Mouse (Mus musculus) limb, embryonic 12.5 days (tissue): ENCODE data around the gene Letmd1. TPM values are rescaled to one million over a fixed set of nuclear protein-coding genes. Genes with fewer than 3 reads are reported as not detected.
A peak's percentile ranks its signal among the peaks of the same experiment; 100 is the strongest.

Source experiments
- ATAC-seq: fragments of 200-750 bp; cut with Nextera tagmentation; 2 replicates; pipeline ENCODE4 v1.8.0; 2017; ENCODE audit warnings: low read depth, moderate TSS enrichment; ENCODE audit not compliant: insufficient number of reproducible peaks, insufficient read depth, low FRiP score, low TSS enrichment
- H3K27ac ChIP-seq: fragments of 300-500 bp; sonication (generic); 2 replicates; pipeline ENCODE4 v1.5.1; 2016; ENCODE audit warnings: mild to moderate bottlenecking, moderate library complexity
- H3K27me3 ChIP-seq: fragments of 300-500 bp; sonication (generic); 2 replicates; pipeline ENCODE4 v1.6.1; 2016; ENCODE audit warnings: mild to moderate bottlenecking, moderate library complexity
- H3K36me3 ChIP-seq: fragments of 300-500 bp; sonication (generic); 2 replicates; pipeline ENCODE4 v1.6.1; 2016; ENCODE audit warnings: mild to moderate bottlenecking, moderate library complexity
- H3K4me1 ChIP-seq: fragments of 300-500 bp; sonication (generic); replicated peaks from 2 replicates; pipeline ENCODE4 v1.6.1; 2016
- H3K4me2 ChIP-seq: fragments of 300-500 bp; sonication (generic); 2 replicates; pipeline ENCODE4 v1.6.1; 2016; ENCODE audit warnings: mild to moderate bottlenecking, moderate library complexity
- H3K4me3 ChIP-seq: fragments of 300-500 bp; sonication (generic); replicated peaks from 2 replicates; pipeline ENCODE4 v1.5.1; 2016; ENCODE audit warnings: mild to moderate bottlenecking
- H3K9ac ChIP-seq: fragments of 300-500 bp; sonication (generic); replicated peaks from 2 replicates; pipeline ENCODE4 v1.6.1; 2016; ENCODE audit warnings: mild to moderate bottlenecking, moderate library complexity
- H3K9me3 ChIP-seq: fragments of 300-500 bp; sonication (generic); 2 replicates; pipeline ENCODE4 v1.6.1; 2016; ENCODE audit warnings: mild to moderate bottlenecking, moderate library complexity
- WGBS: fragments of 180-500 bp; shearing (Covaris S2); methylation state at CpG from one replicate; pipeline ENCODE4 v1.1.7; 2016; 5-methylcytosine and 5-hydroxymethylcytosine counted together
- polyA plus RNA-seq: library from polyadenylated mRNA; unstranded; fragments of >200 nt; fragmentation: Nextera tagmentation; extraction: Ambion mirVana; gene quantifications from 2 replicates; pipeline ENCODE4 v1.2.1, GENCODE M21; 2016

Gene Letmd1
- polyA plus RNA-seq, 1 experiment from 2014 or later: 29.3 TPM

GRCm38 (mm10) chr15:100428296-100428905, 40.4 kb upstream of the Letmd1 start:
- H3K27ac ChIP-seq: no peak overlapping the region
- H3K27me3 ChIP-seq: peaks cover 8% of the 10 kb centered on the region
- no peaks in the 10 kb centered on the region for H3K36me3 ChIP-seq
- no peak overlapping the region for H3K4me3 ChIP-seq
- 57% methylated on average over 13 of the region's 13 CpGs for WGBS
- 0 out of 2 replicates have a peak, but pooled peaks cover 5% of the 10 kb centered on the region for H3K9me3 ChIP-seq
- ATAC-seq: no peak
- no peak overlapping the region for H3K9ac ChIP-seq
- peaks cover 15% of the 10 kb centered on the region for H3K4me1 ChIP-seq
- no peak overlapping the region for H3K4me2 ChIP-seq

GRCm38 (mm10) chr15:100429959-100430565, 38.8 kb upstream of the Letmd1 start:
- Histone ChIP-seq H3K4me3 (no peak overlapping the region), H3K4me2 (no peak overlapping the region), H3K9ac (no peak overlapping the region), H3K27ac (no peak overlapping the region), H3K9me3 (0 out of 2 replicates have a peak, but pooled peaks cover 5% of the 10 kb centered on the region), H3K4me1 (no peaks in the 10 kb centered on the region), H3K36me3 (no peaks in the 10 kb centered on the region), H3K27me3 (no peaks in the 10 kb centered on the region; the same call in 1 of the 2 replicates)
- ATAC-seq: no peak
- 73% methylated on average over 11 of the region's 11 CpGs for WGBS

- Histone ChIP-seq H3K4me2 (no peak overlapping the region), H3K9ac (no peak overlapping the region), H3K36me3 (no peaks in the 10 kb centered on the region), H3K4me1 (no peaks in the 10 kb centered on the region), H3K9me3 (no peaks in the 10 kb centered on the region), H3K27me3 (no peaks in the 10 kb centered on the region), H3K27ac (no peak overlapping the region), H3K4me3 (no peak overlapping the region)
- no peak for ATAC-seq
- 64% methylated on average over 4 of the region's 4 CpGs for WGBS
These were observed 35.6 kb upstream of the Letmd1 start for GRCm38 (mm10) chr15:100433234-100433633.

GRCm38 (mm10) chr15:100436112-100436511, 32.7 kb upstream of the Letmd1 start:
- no peak for ATAC-seq
- H3K27me3 ChIP-seq: no peaks in the 10 kb centered on the region
- no peaks in the 10 kb centered on the region for H3K9me3 ChIP-seq
- H3K4me1 ChIP-seq: no peaks in the 10 kb centered on the region
- no peaks in the 10 kb centered on the region for H3K36me3 ChIP-seq
- no peak overlapping the region for H3K4me3 ChIP-seq
- no peak overlapping the region for H3K4me2 ChIP-seq
- H3K27ac ChIP-seq: no peak overlapping the region
- H3K9ac ChIP-seq: no peak overlapping the region
- 92% methylated on average over 4 of the region's 4 CpGs for WGBS

- Histone ChIP-seq H3K9me3 (no peaks in the 10 kb centered on the region), H3K4me1 (no peaks in the 10 kb centered on the region), H3K4me2 (no peak overlapping the region), H3K27me3 (no peaks in the 10 kb centered on the region), H3K27ac (no peak overlapping the region), H3K36me3 (no peaks in the 10 kb centered on the region), H3K4me3 (no peak overlapping the region), H3K9ac (no peak overlapping the region)
- ATAC-seq: no peak
- WGBS: 75% methylated on average over 10 of the region's 10 CpGs
These were observed 32.3 kb upstream of the Letmd1 start for GRCm38 (mm10) chr15:100436518-100436917.

- H3K9me3 ChIP-seq: no peaks in the 10 kb centered on the region
- H3K27me3 ChIP-seq: no peaks in the 10 kb centered on the region
- peak overlapping the region; percentile 66 for H3K4me2 ChIP-seq
- peak; percentile 89 for ATAC-seq
- peak overlapping the region; percentile 45 for H3K4me3 ChIP-seq
- peak overlapping the region; percentile 85 for H3K27ac ChIP-seq
- peaks cover 9% of the 10 kb centered on the region; the same call in 1 of the 2 replicates for H3K4me1 ChIP-seq
- peak overlapping the region; percentile 55 for H3K9ac ChIP-seq
- WGBS: 6% methylated on average over 20 of the region's 31 CpGs
- H3K36me3 ChIP-seq: no peaks in the 10 kb centered on the region
These were observed 25.5 kb upstream of the Letmd1 start for GRCm38 (mm10) chr15:100443126-100443922.

GRCm38 (mm10) chr15:100446887-100447286, 21.9 kb upstream of the Letmd1 start:
- Histone ChIP-seq H3K9me3 (no peaks in the 10 kb centered on the region), H3K27me3 (0 out of 2 replicates have a peak, but pooled peaks cover 4% of the 10 kb centered on the region), H3K4me1 (peaks cover 13% of the 10 kb centered on the region; the same call in 1 of the 2 replicates), H3K4me2 (no peak overlapping the region), H3K4me3 (no peak overlapping the region), H3K9ac (no peak overlapping the region), H3K36me3 (no peaks in the 10 kb centered on the region), H3K27ac (no peak overlapping the region)
- WGBS: 79% methylated on average over 2 of the region's 2 CpGs
- no peak for ATAC-seq

GRCm38 (mm10) chr15:100448572-100448971, 20.3 kb upstream of the Letmd1 start:
- H3K4me1 ChIP-seq: peaks cover 13% of the 10 kb centered on the region; the same call in 1 of the 2 replicates
- H3K27me3 ChIP-seq: 0 out of 2 replicates have a peak, but pooled peaks cover 4% of the 10 kb centered on the region
- H3K9ac ChIP-seq: no peak overlapping the region
- no peaks in the 10 kb centered on the region for H3K9me3 ChIP-seq
- H3K4me3 ChIP-seq: no peak overlapping the region
- H3K4me2 ChIP-seq: no peak overlapping the region
- no peak for ATAC-seq
- H3K27ac ChIP-seq: no peak overlapping the region
- WGBS: 77% methylated on average over 4 of the region's 4 CpGs
- H3K36me3 ChIP-seq: no peaks in the 10 kb centered on the region

- no peak overlapping the region for H3K9ac ChIP-seq
- no peak for ATAC-seq
- no peaks in the 10 kb centered on the region for H3K36me3 ChIP-seq
These were observed 19.3 kb upstream of the Letmd1 start for GRCm38 (mm10) chr15:100449495-100449894.

GRCm38 (mm10) chr15:100451245-100451644, 17.6 kb upstream of the Letmd1 start:
- Histone ChIP-seq H3K27ac (no peak overlapping the region), H3K27me3 (0 out of 2 replicates have a peak, but pooled peaks cover 4% of the 10 kb centered on the region), H3K4me3 (no peak overlapping the region), H3K36me3 (no peaks in the 10 kb centered on the region), H3K4me2 (no peak overlapping the region), H3K9me3 (no peaks in the 10 kb centered on the region), H3K4me1 (0 out of 2 replicates have a peak, but pooled peaks cover 4% of the 10 kb centered on the region), H3K9ac (no peak overlapping the region)
- ATAC-seq: no peak
- 64% methylated on average over 16 of the region's 16 CpGs for WGBS

More at GRCm38 (mm10) chr15:100449495-100449894, 19.3 kb upstream of the Letmd1 start:
- H3K4me2 ChIP-seq: no peak overlapping the region
- H3K4me3 ChIP-seq: no peak overlapping the region
- no peak overlapping the region for H3K27ac ChIP-seq
- H3K27me3 ChIP-seq: 0 out of 2 replicates have a peak, but pooled peaks cover 4% of the 10 kb centered on the region
- no peaks in the 10 kb centered on the region for H3K9me3 ChIP-seq
- WGBS: 75% methylated on average over 3 of the region's 3 CpGs
- H3K4me1 ChIP-seq: 0 out of 2 replicates have a peak, but pooled peaks cover 4% of the 10 kb centered on the region

GRCm38 (mm10) chr15:100452486-100452885, 16.3 kb upstream of the Letmd1 start:
- Histone ChIP-seq H3K9ac (no peak overlapping the region), H3K4me1 (0 out of 2 replicates have a peak, but pooled peaks cover 4% of the 10 kb centered on the region), H3K4me2 (no peak overlapping the region), H3K9me3 (no peaks in the 10 kb centered on the region), H3K36me3 (no peaks in the 10 kb centered on the region), H3K4me3 (no peak overlapping the region), H3K27me3 (0 out of 2 replicates have a peak, but pooled peaks cover 4% of the 10 kb centered on the region), H3K27ac (no peak overlapping the region)
- no peak for ATAC-seq
- 80% methylated on average over 11 of the region's 11 CpGs for WGBS
